Mouse (Mus musculus) stomach, postnatal 0 days (tissue): ENCODE measurements around the gene Txndc17. TPM values are rescaled to one million over a fixed set of nuclear protein-coding genes. Genes with fewer than 3 reads are reported as not detected.

ENCODE experiments used
- ATAC-seq: fragments of 200-750 bp; cut with Nextera tagmentation; 2 replicates; pipeline ENCODE4 v1.8.0; 2017; ENCODE audit not compliant: low FRiP score, low TSS enrichment
- DNase-seq: peaks from one replicate; pipeline ENCODE4 v3.0.0-alpha.2; 2016; ENCODE audit warnings: low spot score
- H3K27ac ChIP-seq: fragments of 300-500 bp; sonication (generic); replicated peaks from 2 replicates; pipeline ENCODE4 v1.5.1; 2014; ENCODE audit warnings: mild to moderate bottlenecking, control low read depth
- H3K27me3 ChIP-seq: fragments of 300-500 bp; sonication (generic); 2 replicates; pipeline ENCODE4 v1.6.1; 2014; ENCODE audit warnings: low read length; ENCODE audit not compliant: control insufficient read depth, insufficient read depth
- H3K36me3 ChIP-seq: fragments of 300-500 bp; sonication (generic); 2 replicates; pipeline ENCODE4 v1.6.1; 2014; ENCODE audit warnings: low read length, mixed read lengths; ENCODE audit not compliant: control insufficient read depth, insufficient read depth
- H3K4me1 ChIP-seq: fragments of 300-500 bp; sonication (generic); replicated peaks from 2 replicates; pipeline ENCODE4 v1.6.1; 2014; ENCODE audit warnings: antibody characterized with exemption; ENCODE audit not compliant: control insufficient read depth, insufficient read depth
- H3K4me2 ChIP-seq: fragments of 300-500 bp; sonication (generic); replicated peaks from 2 replicates; pipeline ENCODE4 v1.6.1; 2014; ENCODE audit warnings: low read depth, mild to moderate bottlenecking, control low read depth, moderate library complexity
- H3K4me3 ChIP-seq: fragments of 300-500 bp; sonication (generic); 2 replicates; pipeline ENCODE4 v1.5.1; 2014; ENCODE audit warnings: low read depth, low read length, control low read depth
- H3K9ac ChIP-seq: fragments of 300-500 bp; sonication (generic); 2 replicates; pipeline ENCODE4 v1.6.1; 2014; ENCODE audit warnings: mild to moderate bottlenecking, low read length, control low read depth, mixed read lengths
- H3K9me3 ChIP-seq: fragments of 300-500 bp; sonication (generic); 2 replicates; pipeline ENCODE4 v1.6.1; 2016; ENCODE audit warnings: low read length; ENCODE audit not compliant: control insufficient read depth
- CTCF ChIP-seq: IDR thresholded peaks from 2 replicates; pipeline ENCODE4 v1.5.1; 2016; ENCODE audit warnings: antibody characterized with exemption, low read depth, mild to moderate bottlenecking, moderate library complexity
- EP300 ChIP-seq: optimal IDR thresholded peaks from 2 replicates; pipeline ENCODE3; 2016; ENCODE audit warnings: antibody characterized with exemption
- whole genome bisulfite sequencing: fragments of 180-500 bp; shearing (Covaris S2); extraction: QIAGEN DNeasy Blood & Tissue Kit; methylation state at CpG from one replicate; pipeline ENCODE4 v1.1.7; 2014; 5-methylcytosine and 5-hydroxymethylcytosine counted together
- polyA plus RNA-seq: library from polyadenylated mRNA; unstranded; fragments of >200 nt; fragmentation: Nextera tagmentation; extraction: Ambion mirVana; gene quantifications from 2 replicates; pipeline ENCODE4 v1.2.1, GENCODE M21; 2015

Txndc17 gene
- polyA plus RNA-seq, 1 experiment from 2014 or later: 271 TPM

DNA sequence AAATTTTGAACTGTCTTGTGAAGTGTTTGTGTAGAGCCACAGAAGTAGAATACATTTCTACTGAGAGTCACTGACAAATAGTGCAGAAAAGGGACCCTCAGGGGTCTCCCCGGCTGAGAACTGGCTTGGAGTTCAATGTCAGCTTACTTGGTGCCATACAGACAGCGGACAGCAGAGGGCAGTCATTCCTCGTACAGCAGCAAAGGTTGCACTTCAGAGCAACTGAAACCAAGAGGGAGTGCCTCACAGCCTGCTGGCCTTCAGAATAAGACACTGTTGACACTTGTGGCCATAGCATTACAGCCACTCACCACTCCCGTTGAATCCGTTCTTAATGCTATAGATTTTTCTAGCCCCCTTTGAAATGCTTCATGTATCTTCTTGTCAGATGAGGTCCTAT is 17.5 kb downstream of the Txndc17 start:
- peak; percentile 76; the same call in 1 of the 2 replicates for ATAC-seq
- DNase-seq: peak; percentile 78
- Histone ChIP-seq H3K4me3 (no peak overlapping the region), H3K9me3 (no peaks in the 10 kb centered on the region), H3K27me3 (no peaks in the 10 kb centered on the region), H3K27ac (no peak overlapping the region), H3K4me2 (no peak overlapping the region), H3K36me3 (no peaks in the 10 kb centered on the region), H3K9ac (no peak overlapping the region), H3K4me1 (no peaks in the 10 kb centered on the region)
- TF ChIP-seq CTCF: peak; percentile 94
- TF ChIP-seq EP300: no peak
- WGBS: 14% methylated on average over 5 of the region's 5 CpGs

GRCm38 (mm10) chr11:72226020-72226791 is 18.9 kb downstream of the Txndc17 start:
- H3K27me3 ChIP-seq: no peaks in the 10 kb centered on the region
- no peaks in the 10 kb centered on the region for H3K36me3 ChIP-seq
- TF ChIP-seq CTCF (no peak), EP300 (no peak)
- WGBS: 85% methylated on average over 10 of the region's 10 CpGs
- no peak overlapping the region for H3K4me2 ChIP-seq
- no peaks in the 10 kb centered on the region for H3K4me1 ChIP-seq
- no peak overlapping the region for H3K9ac ChIP-seq
- DNase-seq (no peak), ATAC-seq (no peak)
- H3K9me3 ChIP-seq: no peaks in the 10 kb centered on the region
- no peak overlapping the region for H3K4me3 ChIP-seq
- no peak overlapping the region for H3K27ac ChIP-seq

DNA sequence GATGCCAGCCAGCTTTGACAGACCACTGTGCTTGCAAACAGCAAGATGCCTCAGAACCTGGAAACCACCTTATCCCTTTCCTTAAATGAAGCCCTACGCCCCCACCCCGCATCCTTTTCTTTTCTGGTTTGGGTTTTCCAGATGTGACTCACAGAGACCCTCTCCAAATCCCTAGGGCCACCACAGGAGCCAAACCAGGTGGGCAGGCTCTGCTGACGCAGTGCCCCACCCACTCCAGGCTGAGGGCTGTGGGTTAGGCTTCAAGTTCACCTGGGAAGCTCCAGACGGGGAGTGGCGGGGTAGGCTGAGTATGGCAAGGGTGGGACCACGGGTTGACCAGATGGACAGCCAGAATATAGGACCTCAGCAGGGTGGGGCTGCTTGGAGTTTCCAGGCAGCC is 19.6 kb downstream of the Txndc17 start:
- Histone ChIP-seq H3K4me3 (no peak overlapping the region), H3K9me3 (no peaks in the 10 kb centered on the region), H3K27ac (no peak overlapping the region), H3K4me2 (no peak overlapping the region), H3K36me3 (no peaks in the 10 kb centered on the region), H3K4me1 (no peaks in the 10 kb centered on the region), H3K27me3 (no peaks in the 10 kb centered on the region), H3K9ac (no peak overlapping the region)
- 69% methylated on average over 6 of the region's 6 CpGs for WGBS
- ATAC-seq: no peak
- no peak for DNase-seq
- TF ChIP-seq CTCF (no peak), EP300 (no peak)

- H3K4me3 ChIP-seq: no peak overlapping the region
- ATAC-seq (no peak), DNase-seq (no peak)
- 88% methylated on average over 4 of the region's 4 CpGs for WGBS
- H3K36me3 ChIP-seq: no peaks in the 10 kb centered on the region
- no peak overlapping the region for H3K27ac ChIP-seq
- H3K9ac ChIP-seq: no peak overlapping the region
- no peaks in the 10 kb centered on the region for H3K9me3 ChIP-seq
- no peak for TF ChIP-seq EP300
- no peak for TF ChIP-seq CTCF
- no peak overlapping the region for H3K4me2 ChIP-seq
- H3K4me1 ChIP-seq: no peaks in the 10 kb centered on the region
- no peaks in the 10 kb centered on the region for H3K27me3 ChIP-seq
Observed at GRCm38 (mm10) chr11:72228513-72228912, 21.2 kb downstream of the Txndc17 start.

- H3K36me3 ChIP-seq: no peaks in the 10 kb centered on the region
- DNase-seq (no peak), ATAC-seq (no peak)
- H3K4me3 ChIP-seq: no peak overlapping the region
- 83% methylated on average over 7 of the region's 7 CpGs for WGBS
- H3K9ac ChIP-seq: no peak overlapping the region
- no peak overlapping the region for H3K4me2 ChIP-seq
- no peak overlapping the region for H3K27ac ChIP-seq
- H3K4me1 ChIP-seq: no peaks in the 10 kb centered on the region
- no peaks in the 10 kb centered on the region for H3K9me3 ChIP-seq
- TF ChIP-seq EP300: no peak
- TF ChIP-seq CTCF: no peak
- no peaks in the 10 kb centered on the region for H3K27me3 ChIP-seq
Observed at GRCm38 (mm10) chr11:72232068-72232467, 24.7 kb downstream of the Txndc17 start.

- Histone ChIP-seq H3K9me3 (no peaks in the 10 kb centered on the region), H3K27ac (no peak overlapping the region), H3K4me2 (no peak overlapping the region), H3K4me1 (no peaks in the 10 kb centered on the region), H3K4me3 (no peak overlapping the region), H3K36me3 (no peaks in the 10 kb centered on the region), H3K9ac (no peak overlapping the region), H3K27me3 (no peaks in the 10 kb centered on the region)
- TF ChIP-seq EP300 (no peak), CTCF (no peak)
- ATAC-seq: no peak
- no peak for DNase-seq
- WGBS: 73% methylated on average over 1 of the region's 1 CpGs
Observed at GRCm38 (mm10) chr11:72232991-72233390, 25.6 kb downstream of the Txndc17 start.
